In the genomic region with DNA sequence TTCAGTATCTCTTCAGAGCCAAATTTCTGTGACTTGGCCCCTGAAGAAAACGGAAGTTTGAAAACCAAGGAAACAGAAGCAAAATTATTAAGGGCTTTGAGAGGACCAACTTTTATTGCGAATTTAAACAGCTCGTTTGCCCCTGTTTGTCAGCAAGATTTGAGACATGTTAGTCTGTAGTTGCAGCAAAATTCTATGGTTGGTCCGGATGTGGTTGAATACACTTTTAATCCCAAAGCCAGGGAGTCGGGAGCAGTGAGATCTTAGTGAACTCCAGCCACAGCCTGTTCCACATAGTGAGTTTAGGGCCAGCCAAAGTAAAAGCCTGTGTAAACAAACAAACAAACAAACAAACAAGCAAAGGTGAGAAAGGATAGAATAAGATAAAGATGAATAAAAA, we compare ENCODE assay signal across 9 mouse cellular contexts. TPM values are rescaled to one million over a fixed set of nuclear protein-coding genes. Genes with fewer than 3 reads are reported as not detected.
DNase-seq lines count a peak whose midpoint lies in the region; ATAC-seq and TF ChIP-seq lines count a peak whose summit lies in the region.
"Had no signal": no experiment of that assay in that cellular context is flagged by ENCODE, and none has a peak within 500 bp of the region (broad histone marks: within the 10 kb centered on the region; RNA-seq: fewer than 3 reads in every experiment).

No protein-coding gene starts in this region.

- no peaks in the 10 kb centered on the region for H3K36me3 ChIP-seq in kidney, embryonic 15.5 days
- H3K36me3 ChIP-seq in embryonic facial prominence, embryonic 14.5 days (ENCODE audit: control insufficient read depth, insufficient read depth, low read length): no peaks in the 10 kb centered on the region
- no peaks in the 10 kb centered on the region for H3K36me3 ChIP-seq in intestine, postnatal 0 days (ENCODE audit: control insufficient read depth, insufficient read depth)
- H3K36me3 ChIP-seq in neural tube, embryonic 11.5 days (ENCODE audit: control insufficient read depth, insufficient read depth, low read length): no peaks in the 10 kb centered on the region

- no peak for DNase-seq in kidney, adult 11 months
- peak; percentile 55 for DNase-seq in embryonic facial prominence, embryonic 14.5 days (ENCODE audit: low spot score)
- DNase-seq in neural tube, embryonic 11.5 days (ENCODE audit: low spot score): no peak
- DNase-seq in ovary, postnatal 14 days (ENCODE audit: low spot score): no peak
- no peak for DNase-seq in kidney, postnatal 10 days
- no peak for DNase-seq in cerebellum, postnatal 25 days

- ATAC-seq in kidney, embryonic 15.5 days (replicated peaks; ENCODE audit: low FRiP score): no peak
- ATAC-seq in embryonic facial prominence, embryonic 14.5 days (ENCODE audit: low read depth): no peak
- no peak for ATAC-seq in intestine, postnatal 0 days
- no peak for ATAC-seq in neural tube, embryonic 11.5 days (ENCODE audit: insufficient read depth, low FRiP score, low TSS enrichment)

- H3K4me3 ChIP-seq in kidney, embryonic 15.5 days (replicated peaks): peak overlapping the region; percentile 62
- peak overlapping the region; percentile 57 for H3K4me3 ChIP-seq in embryonic facial prominence, embryonic 14.5 days (ENCODE audit: low read depth, low read length)
- H3K4me3 ChIP-seq in intestine, postnatal 0 days (ENCODE audit: low read depth, low read length): peak overlapping the region; percentile 66
- peak overlapping the region; percentile 53 for H3K4me3 ChIP-seq in neural tube, embryonic 11.5 days (ENCODE audit: low read depth, low read length)

- no peak for TF ChIP-seq CTCF in intestine, postnatal 0 days (IDR thresholded peaks at IDR 0.05; ENCODE audit: low read depth)

- peak overlapping the region; percentile 26; the same call in 1 of the 2 replicates for H3K9ac ChIP-seq in kidney, embryonic 15.5 days
- peak overlapping the region; percentile 57 for H3K9ac ChIP-seq in embryonic facial prominence, embryonic 14.5 days (ENCODE audit: low read depth, low read length)
- no peak overlapping the region; the same call in 1 of the 2 replicates for H3K9ac ChIP-seq in intestine, postnatal 0 days (ENCODE audit: low read depth, low read length)
- no peak overlapping the region for H3K9ac ChIP-seq in neural tube, embryonic 11.5 days (ENCODE audit: low read length)

- H3K9me3 ChIP-seq in kidney, embryonic 15.5 days (replicated peaks): no peaks in the 10 kb centered on the region
- H3K9me3 ChIP-seq in embryonic facial prominence, embryonic 14.5 days (ENCODE audit: control insufficient read depth, low read length): no peaks in the 10 kb centered on the region
- no peaks in the 10 kb centered on the region for H3K9me3 ChIP-seq in intestine, postnatal 0 days (ENCODE audit: control insufficient read depth)
- no peaks in the 10 kb centered on the region for H3K9me3 ChIP-seq in neural tube, embryonic 11.5 days (ENCODE audit: control insufficient read depth, low read length)

- no peaks in the 10 kb centered on the region for H3K27me3 ChIP-seq in kidney, embryonic 15.5 days
- H3K27me3 ChIP-seq in embryonic facial prominence, embryonic 14.5 days (replicated peaks; ENCODE audit: control insufficient read depth, insufficient read depth, low read length): no peaks in the 10 kb centered on the region
- H3K27me3 ChIP-seq in intestine, postnatal 0 days (replicated peaks; ENCODE audit: control insufficient read depth, insufficient read depth, low read length): no peaks in the 10 kb centered on the region
- no peaks in the 10 kb centered on the region for H3K27me3 ChIP-seq in neural tube, embryonic 11.5 days (ENCODE audit: control insufficient read depth, insufficient read depth, low read length)
- H3K27me3 ChIP-seq: Patski had no signal

- WGBS in kidney, embryonic 15.5 days: 8% methylated on average over 5 of the region's 5 CpGs
- 7% methylated on average over 5 of the region's 5 CpGs for WGBS in embryonic facial prominence, embryonic 14.5 days
- 10% methylated on average over 5 of the region's 5 CpGs for WGBS in intestine, postnatal 0 days
- 21% methylated on average over 5 of the region's 5 CpGs for WGBS in neural tube, embryonic 11.5 days

- peak overlapping the region; percentile 94 for H3K27ac ChIP-seq in kidney, embryonic 15.5 days
- peak overlapping the region; percentile 85 for H3K27ac ChIP-seq in embryonic facial prominence, embryonic 14.5 days (replicated peaks; ENCODE audit: low read depth, low read length)
- H3K27ac ChIP-seq in intestine, postnatal 0 days (ENCODE audit: low read depth, low read length): no peak overlapping the region
- no peak overlapping the region for H3K27ac ChIP-seq in neural tube, embryonic 11.5 days (ENCODE audit: low read depth, low read length)

- H3K4me1 ChIP-seq in kidney, embryonic 15.5 days: peaks cover 36% of the 10 kb centered on the region
- peaks cover 11% of the 10 kb centered on the region for H3K4me1 ChIP-seq in embryonic facial prominence, embryonic 14.5 days (ENCODE audit: control insufficient read depth, insufficient read depth, low read length)
- H3K4me1 ChIP-seq in intestine, postnatal 0 days (replicated peaks; ENCODE audit: control insufficient read depth, insufficient read depth, low read length): no peaks in the 10 kb centered on the region
- 0 out of 2 replicates have a peak, but pooled peaks cover 5% of the 10 kb centered on the region for H3K4me1 ChIP-seq in neural tube, embryonic 11.5 days (ENCODE audit: control insufficient read depth, insufficient read depth, low read length)

- H3K4me2 ChIP-seq in kidney, embryonic 15.5 days: peak overlapping the region; percentile 65
- H3K4me2 ChIP-seq in embryonic facial prominence, embryonic 14.5 days (ENCODE audit: low read depth, low read length): peak overlapping the region; percentile 66
- H3K4me2 ChIP-seq in intestine, postnatal 0 days (replicated peaks; ENCODE audit: low read depth): peak overlapping the region; percentile 71
- peak overlapping the region; percentile 38 for H3K4me2 ChIP-seq in neural tube, embryonic 11.5 days (ENCODE audit: low read depth)

RNA-seq across cellular contexts. Expression of a gene that starts 9.5 kb away (rescaled TPM):
- 13.5 and 13.7 TPM in 2 replicates for polyA plus RNA-seq in kidney, embryonic 15.5 days (2015; fragmentation: Nextera tagmentation; extraction: Ambion mirVana)
- 10.3 and 11.6 TPM in 2 replicates for polyA plus RNA-seq in embryonic facial prominence, embryonic 14.5 days (2014; fragmentation: Nextera tagmentation; extraction: Ambion mirVana)
- polyA plus RNA-seq in intestine, postnatal 0 days (2015; fragmentation: Nextera tagmentation; extraction: Ambion mirVana): 5.1 and 5.6 TPM in 2 replicates
- 13.3 and 13.7 TPM in 2 replicates for polyA plus RNA-seq in neural tube, embryonic 11.5 days (2014; fragmentation: Nextera tagmentation; extraction: Ambion mirVana)

RNA-seq across cellular contexts. Expression of a gene that starts 32.5 kb away (rescaled TPM):
- 0.08 and 0.12 TPM in 2 replicates for polyA plus RNA-seq in kidney, embryonic 15.5 days (2015; fragmentation: Nextera tagmentation; extraction: Ambion mirVana)
- 0.18 TPM in 1 of 2 replicates, not detected in the other for polyA plus RNA-seq in embryonic facial prominence, embryonic 14.5 days (2014; fragmentation: Nextera tagmentation; extraction: Ambion mirVana)
- not detected in 2 replicates for polyA plus RNA-seq in intestine, postnatal 0 days (2015; fragmentation: Nextera tagmentation; extraction: Ambion mirVana)
- 0.16 TPM in 1 of 2 replicates, not detected in the other for polyA plus RNA-seq in neural tube, embryonic 11.5 days (2014; fragmentation: Nextera tagmentation; extraction: Ambion mirVana)

RNA-seq across cellular contexts. Expression of a gene that starts 55.5 kb away (rescaled TPM):
- 0.55 and 0.71 TPM in 2 replicates for polyA plus RNA-seq in kidney, embryonic 15.5 days (2015; fragmentation: Nextera tagmentation; extraction: Ambion mirVana)
- 0.40 and 0.51 TPM in 2 replicates for polyA plus RNA-seq in embryonic facial prominence, embryonic 14.5 days (2014; fragmentation: Nextera tagmentation; extraction: Ambion mirVana)
- not detected in 2 replicates for polyA plus RNA-seq in intestine, postnatal 0 days (2015; fragmentation: Nextera tagmentation; extraction: Ambion mirVana)
- 0.65 and 0.81 TPM in 2 replicates for polyA plus RNA-seq in neural tube, embryonic 11.5 days (2014; fragmentation: Nextera tagmentation; extraction: Ambion mirVana)

Comparison
In these comparisons a context has a peak if more than half of its experiments do, and no peak if none do; other contexts are left out.
1. H3K27ac ChIP-seq: peak in kidney, embryonic 15.5 days (single experiment) and embryonic facial prominence, embryonic 14.5 days (single experiment); none in intestine, postnatal 0 days (single experiment) and neural tube, embryonic 11.5 days (single experiment).
2. H3K9ac ChIP-seq: peak in kidney, embryonic 15.5 days (single experiment) and embryonic facial prominence, embryonic 14.5 days (single experiment); none in intestine, postnatal 0 days (single experiment) and neural tube, embryonic 11.5 days (single experiment).
3. Peak in every context shown above with its lines, with median percentiles within 50 percentile points of each other: H3K4me2 ChIP-seq and H3K4me3 ChIP-seq.